Mouse (Mus musculus) midbrain, embryonic 14.5 days (tissue): ENCODE measurements around the gene Ywhag. TPM values are rescaled to one million over a fixed set of nuclear protein-coding genes. Genes with fewer than 3 reads are reported as not detected.
A peak's percentile ranks its signal among the peaks of the same experiment; 100 is the strongest.

Experiments used
- ATAC-seq: fragments of 200-750 bp; cut with Nextera tagmentation; 2 replicates; pipeline ENCODE4 v1.8.0; 2017; ENCODE audit warnings: moderate number of reproducible peaks, moderate library complexity; ENCODE audit not compliant: low FRiP score, low TSS enrichment
- DNase-seq: peaks from one replicate; pipeline ENCODE4 v3.0.0-alpha.2; 2015
- H3K27ac ChIP-seq: fragments of 300-500 bp; sonication (generic); replicated peaks from 2 replicates; pipeline ENCODE4 v1.5.1; 2014; ENCODE audit warnings: mild to moderate bottlenecking, low read depth, low read length, moderate library complexity
- H3K27me3 ChIP-seq: fragments of 300-500 bp; sonication (generic); 2 replicates; pipeline ENCODE4 v1.6.1; 2014; ENCODE audit warnings: low read length, control low read depth, mixed read lengths; ENCODE audit not compliant: control insufficient read depth, insufficient read depth
- H3K36me3 ChIP-seq: fragments of 300-500 bp; sonication (generic); 2 replicates; pipeline ENCODE4 v1.6.1; 2014; ENCODE audit warnings: low read length, control low read depth; ENCODE audit not compliant: control insufficient read depth, insufficient read depth
- H3K4me1 ChIP-seq: fragments of 300-500 bp; sonication (generic); 2 replicates; pipeline ENCODE4 v1.6.1; 2014; ENCODE audit warnings: mild to moderate bottlenecking, antibody characterized with exemption, low read length, control low read depth; ENCODE audit not compliant: control insufficient read depth, insufficient read depth
- H3K4me2 ChIP-seq: fragments of 300-500 bp; sonication (generic); 2 replicates; pipeline ENCODE4 v1.6.1; 2014; ENCODE audit warnings: mild to moderate bottlenecking, low read length, moderate library complexity
- H3K4me3 ChIP-seq: fragments of 300-500 bp; sonication (generic); replicated peaks from 2 replicates; pipeline ENCODE4 v1.5.1; 2014; ENCODE audit warnings: low read depth, low read length
- H3K9ac ChIP-seq: fragments of 300-500 bp; sonication (generic); replicated peaks from 2 replicates; pipeline ENCODE4 v1.6.1; 2014; ENCODE audit warnings: mild to moderate bottlenecking, low read length, moderate library complexity
- H3K9me3 ChIP-seq: fragments of 300-500 bp; sonication (generic); 2 replicates; pipeline ENCODE4 v1.6.1; 2016; ENCODE audit warnings: low read length, control low read depth, mixed read lengths; ENCODE audit not compliant: control insufficient read depth
- WGBS: fragments of 180-500 bp; shearing (Covaris S2); extraction: QIAGEN DNeasy Blood & Tissue Kit; methylation state at CpG from one replicate; pipeline ENCODE4 v1.1.7; 2014; 5-methylcytosine and 5-hydroxymethylcytosine counted together
- polyA plus RNA-seq: library from polyadenylated mRNA; unstranded; fragments of >200 nt; fragmentation: Nextera tagmentation; extraction: Ambion mirVana; gene quantifications from 2 replicates; pipeline ENCODE4 v1.2.1, GENCODE M21; 2014

Gene Ywhag
- polyA plus RNA-seq, 1 experiment from 2014 or later = 420 TPM

- Histone ChIP-seq H3K36me3 (peaks cover 16% of the 10 kb centered on the region; the same call in 1 of the 2 replicates), H3K4me2 (peak overlapping the region; percentile 81), H3K9ac (peak overlapping the region; percentile 62), H3K9me3 (no peaks in the 10 kb centered on the region), H3K4me1 (peaks cover 21% of the 10 kb centered on the region), H3K4me3 (peak overlapping the region; percentile 41), H3K27me3 (peaks cover 18% of the 10 kb centered on the region; the same call in 1 of the 2 replicates), H3K27ac (peak overlapping the region; percentile 77)
- under 1% methylated on average over 85 of the region's 89 CpGs for WGBS
- DNase-seq (peak; percentile 72), ATAC-seq (peak; percentile 63; the same call in 1 of the 2 replicates)
These were observed 66.5 kb downstream of the Ywhag start for GRCm38 (mm10) chr5:135867637-135868593.

GRCm38 (mm10) chr5:135866662-135867061 is 67.8 kb downstream of the Ywhag start:
- ATAC-seq = no peak
- Histone ChIP-seq H3K4me3 (no peak overlapping the region), H3K27ac (no peak overlapping the region), H3K36me3 (peaks cover 16% of the 10 kb centered on the region; the same call in 1 of the 2 replicates), H3K4me1 (peaks cover 20% of the 10 kb centered on the region), H3K4me2 (no peak overlapping the region), H3K9me3 (no peaks in the 10 kb centered on the region), H3K9ac (no peak overlapping the region), H3K27me3 (peaks cover 18% of the 10 kb centered on the region; the same call in 1 of the 2 replicates)
- WGBS = 51% methylated on average over 8 of the region's 8 CpGs
- no peak for DNase-seq

Other genes starting within 250 kb of the Ywhag start
- 76.8 and 79.8 TPM in 2 replicates for gene Tmem120a, start 190.2 kb downstream of the Ywhag start, polyA plus RNA-seq
- 0.23 and 0.63 TPM in 2 replicates for gene Styxl1, start 156.2 kb downstream of the Ywhag start, polyA plus RNA-seq
- 573 and 587 TPM in 2 replicates for gene Mdh2, start 156.1 kb downstream of the Ywhag start, polyA plus RNA-seq
- 59.8 and 66.2 TPM in 2 replicates for gene Srrm3, start 127.7 kb downstream of the Ywhag start, polyA plus RNA-seq
- 5.5 and 6.4 TPM in 2 replicates for gene Hspb1, start 46.7 kb downstream of the Ywhag start, polyA plus RNA-seq
- gene Ssc4d, start 39.9 kb upstream of the Ywhag start, polyA plus RNA-seq = 1.4 and 1.9 TPM in 2 replicates
- 0.16 TPM in 1 of 2 replicates, not detected in the other for gene Zp3, start 45.5 kb upstream of the Ywhag start, polyA plus RNA-seq
- 23.0 and 24.0 TPM in 2 replicates for gene Dtx2, start 60.2 kb upstream of the Ywhag start, polyA plus RNA-seq
- not detected in 2 replicates for gene Upk3b, start 103.9 kb upstream of the Ywhag start, polyA plus RNA-seq
- not detected in 2 replicates for gene Upk3bl, start 119.9 kb upstream of the Ywhag start, polyA plus RNA-seq
- 16.9 and 17.1 TPM in 2 replicates for gene Rasa4, start 149.3 kb upstream of the Ywhag start, polyA plus RNA-seq
- gene Polr2j, start 182.0 kb upstream of the Ywhag start, polyA plus RNA-seq = 233 and 265 TPM in 2 replicates
- gene Lrwd1, start 201.5 kb upstream of the Ywhag start, polyA plus RNA-seq = 22.7 and 24.5 TPM in 2 replicates
- 16.8 and 20.0 TPM in 2 replicates for gene Alkbh4, start 201.5 kb upstream of the Ywhag start, polyA plus RNA-seq
- 38.2 and 46.8 TPM in 2 replicates for gene Orai2, start 236.1 kb upstream of the Ywhag start, polyA plus RNA-seq